11 mouse cellular contexts compared by ENCODE assay signal in the genomic region with DNA sequence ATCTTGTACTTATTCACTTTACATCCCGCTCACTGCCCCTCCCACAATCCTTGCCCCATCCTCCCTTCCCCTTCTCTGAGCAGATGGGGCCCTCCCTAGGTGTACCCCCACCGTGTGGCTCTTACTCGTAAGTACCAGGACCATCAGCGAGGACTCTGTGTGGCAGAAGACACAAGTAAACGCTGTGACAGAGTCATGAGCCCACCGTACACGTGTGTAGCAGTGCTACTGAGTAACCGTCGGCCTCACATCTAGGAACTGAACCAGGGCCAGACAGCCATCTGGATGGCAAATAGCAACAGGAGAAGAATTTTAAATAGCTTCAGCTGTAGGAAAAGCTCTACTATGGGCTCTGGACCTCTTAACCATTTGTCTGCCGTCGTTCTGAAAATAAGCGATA. TPM values are rescaled to one million over a fixed set of nuclear protein-coding genes. Genes with fewer than 3 reads are reported as not detected.
DNase-seq lines count a peak whose midpoint lies in the region; ATAC-seq lines count a peak whose summit lies in the region.
"Had no signal": no experiment of that assay in that cellular context is flagged by ENCODE, and none has a peak within 500 bp of the region (broad histone marks: within the 10 kb centered on the region; RNA-seq: fewer than 3 reads in every experiment).

No protein-coding gene starts in this region.

- ATAC-seq in hindbrain, embryonic 12.5 days (ENCODE audit: low FRiP score): peak; percentile 61; the same call in 1 of the 2 replicates
- no peak for ATAC-seq in hindbrain, embryonic 11.5 days (ENCODE audit: low FRiP score)
- ATAC-seq in heart, embryonic 12.5 days (ENCODE audit: insufficient number of reproducible peaks, low FRiP score): no peak

- H3K9ac ChIP-seq in hindbrain, embryonic 12.5 days: no peak overlapping the region
- no peak overlapping the region for H3K9ac ChIP-seq in hindbrain, embryonic 11.5 days (ENCODE audit: low read depth, low read length)
- H3K9ac ChIP-seq in heart, embryonic 12.5 days: no peak overlapping the region

- no peaks in the 10 kb centered on the region for H3K9me3 ChIP-seq in hindbrain, embryonic 12.5 days (replicated peaks)
- no peaks in the 10 kb centered on the region for H3K9me3 ChIP-seq in hindbrain, embryonic 11.5 days (ENCODE audit: control insufficient read depth, low read length)
- no peaks in the 10 kb centered on the region for H3K9me3 ChIP-seq in heart, embryonic 12.5 days (replicated peaks)

- H3K4me1 ChIP-seq in hindbrain, embryonic 12.5 days: peaks cover 13% of the 10 kb centered on the region
- no peaks in the 10 kb centered on the region; the same call in 1 of the 2 replicates for H3K4me1 ChIP-seq in hindbrain, embryonic 11.5 days (replicated peaks; ENCODE audit: control insufficient read depth, insufficient read depth, low read length)
- H3K4me1 ChIP-seq in heart, embryonic 12.5 days (replicated peaks): 0 out of 2 replicates have a peak, but pooled peaks cover 4% of the 10 kb centered on the region

- H3K4me2 ChIP-seq in hindbrain, embryonic 12.5 days (replicated peaks): no peak overlapping the region
- no peak overlapping the region for H3K4me2 ChIP-seq in hindbrain, embryonic 11.5 days (replicated peaks; ENCODE audit: low read depth, low read length)
- H3K4me2 ChIP-seq in heart, embryonic 12.5 days: no peak overlapping the region

- H3K27ac ChIP-seq in hindbrain, embryonic 12.5 days: no peak overlapping the region
- H3K27ac ChIP-seq in hindbrain, embryonic 11.5 days (ENCODE audit: low read depth, low read length): no peak overlapping the region
- H3K27ac ChIP-seq in heart, embryonic 12.5 days (ENCODE audit: poor library complexity, severe bottlenecking): no peak overlapping the region
- H3K27ac ChIP-seq: macrophage had no signal

- 70% methylated on average over 12 of the region's 12 CpGs for WGBS in hindbrain, embryonic 12.5 days
- WGBS in hindbrain, embryonic 11.5 days: 79% methylated on average over 12 of the region's 12 CpGs
- 80% methylated on average over 12 of the region's 12 CpGs for WGBS in heart, embryonic 12.5 days

- no peak for DNase-seq in hindbrain, embryonic 11.5 days (ENCODE audit: low spot score)
- peak; percentile 27 for DNase-seq in NIH3T3 (ENCODE audit: low read depth)
- peak; percentile 16 for DNase-seq in brain, embryonic 18.5 days (ENCODE audit: low read depth, low spot score)
- peak; percentile 53 to 55 for DNase-seq in layer of hippocampus, postnatal 10 days (ENCODE audit: low spot score in 2 of 2)
- DNase-seq in Muller cell, postnatal 12 days (ENCODE audit: inconsistent ontology term): no peak
- DNase-seq: kidney, adult 8-10 months; liver; thymus, postnatal 36 days had no signal

- no peaks in the 10 kb centered on the region for H3K36me3 ChIP-seq in hindbrain, embryonic 12.5 days
- no peaks in the 10 kb centered on the region for H3K36me3 ChIP-seq in hindbrain, embryonic 11.5 days (ENCODE audit: control insufficient read depth, insufficient read depth, low read length)
- H3K36me3 ChIP-seq in heart, embryonic 12.5 days: no peaks in the 10 kb centered on the region

- no peak overlapping the region for H3K4me3 ChIP-seq in hindbrain, embryonic 12.5 days
- H3K4me3 ChIP-seq in hindbrain, embryonic 11.5 days (ENCODE audit: low read depth, low read length): no peak overlapping the region
- H3K4me3 ChIP-seq in heart, embryonic 12.5 days: no peak overlapping the region

- no peaks in the 10 kb centered on the region for H3K27me3 ChIP-seq in hindbrain, embryonic 12.5 days
- H3K27me3 ChIP-seq in hindbrain, embryonic 11.5 days (ENCODE audit: control insufficient read depth, insufficient read depth, low read length): no peaks in the 10 kb centered on the region
- no peaks in the 10 kb centered on the region for H3K27me3 ChIP-seq in heart, embryonic 12.5 days (replicated peaks)

RNA-seq across cellular contexts. Expression of a gene that starts 28.0 kb away (rescaled TPM):
- polyA plus RNA-seq in hindbrain, embryonic 12.5 days (2016; fragmentation: Nextera tagmentation; extraction: Ambion mirVana): 2.2 and 4.5 TPM in 2 replicates
- 1.5 and 2.2 TPM in 2 replicates for polyA plus RNA-seq in hindbrain, embryonic 11.5 days (2014; fragmentation: Nextera tagmentation; extraction: Ambion mirVana)
- total RNA-seq in layer of hippocampus, postnatal 10 days (2021): 10 to 100 TPM; 22.5 to 23.2 TPM
- 2.5 and 3.3 TPM in 2 replicates for polyA plus RNA-seq in heart, embryonic 12.5 days (2016; fragmentation: Nextera tagmentation; extraction: Ambion mirVana)

Comparison
In these comparisons a context has a peak if more than half of its experiments do, and no peak if none do; other contexts are left out.
1. DNase-seq: peak in NIH3T3 (single experiment), brain, embryonic 18.5 days (single experiment) and layer of hippocampus, postnatal 10 days (2 of 2); none in hindbrain, embryonic 11.5 days (single experiment) and Muller cell, postnatal 12 days (single experiment).